Mouse (Mus musculus): ENCODE results near the gene Tlr4. TPM values are rescaled to one million over a fixed set of nuclear protein-coding genes. Genes with fewer than 3 reads are reported as not detected.

Tlr4 gene
- total RNA-seq, 2 experiments from 2014 or later = 1.5 to 2.6 TPM

- DNase-seq (ENCODE audit: extremely low spot score in 1 of 2, low spot score in 2 of 2) = no peak
- intact Hi-C loops (cut with DNase I) = no loop called here
Observed at GRCm38 (mm10) chr4:66883264-66883663, 55.9 kb downstream of the Tlr4 start.

DNA sequence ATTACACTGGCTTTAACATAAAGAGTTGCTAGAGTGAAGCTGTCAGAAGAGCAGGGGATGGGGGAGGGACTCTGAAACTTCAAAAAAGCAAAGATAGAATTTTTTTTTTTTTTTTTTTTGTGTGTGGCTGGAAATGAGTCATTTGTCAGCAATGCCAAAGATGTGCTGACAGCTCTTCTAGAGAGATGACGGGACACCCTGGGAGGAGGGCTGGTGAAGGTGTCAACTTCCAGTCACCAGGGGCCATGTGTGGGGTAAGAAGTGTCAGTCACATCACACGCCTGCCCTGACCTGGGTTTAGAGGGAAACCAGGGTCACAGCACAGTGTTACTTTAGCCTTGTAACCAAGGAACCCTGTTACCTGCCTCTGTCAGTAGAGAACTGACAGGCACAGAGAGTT, 67.2 kb downstream of the Tlr4 start:
- DNase-seq (ENCODE audit: extremely low spot score in 1 of 2, low spot score in 2 of 2) = no peak

DNA sequence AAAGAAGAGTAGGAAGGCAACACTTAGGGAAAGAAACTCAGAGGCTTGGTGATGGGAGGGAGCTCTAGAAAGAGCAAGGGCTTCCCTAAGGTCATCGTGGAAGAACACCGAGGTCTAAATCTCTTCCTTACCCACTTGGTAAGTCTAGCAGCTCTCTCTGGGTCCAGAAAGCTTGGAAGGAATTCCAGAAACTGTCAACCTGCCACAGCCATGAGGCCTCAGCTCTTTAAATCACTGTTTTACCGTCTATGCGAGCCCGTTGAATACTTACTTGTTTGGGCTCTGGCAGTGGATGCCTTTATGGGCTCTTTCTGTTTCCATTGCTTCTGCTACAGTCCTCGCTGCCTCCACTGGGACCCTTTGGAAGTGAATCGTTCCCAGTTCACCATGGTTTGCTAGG, 67.6 kb downstream of the Tlr4 start:
- intact Hi-C loops (cut with DNase I) = no loop called here
- DNase-seq (ENCODE audit: extremely low spot score in 1 of 2, low spot score in 2 of 2) = no peak

More for the DNA sequence above, 67.2 kb downstream of the Tlr4 start:
- intact Hi-C loops (cut with DNase I) = no loop called here

DNA sequence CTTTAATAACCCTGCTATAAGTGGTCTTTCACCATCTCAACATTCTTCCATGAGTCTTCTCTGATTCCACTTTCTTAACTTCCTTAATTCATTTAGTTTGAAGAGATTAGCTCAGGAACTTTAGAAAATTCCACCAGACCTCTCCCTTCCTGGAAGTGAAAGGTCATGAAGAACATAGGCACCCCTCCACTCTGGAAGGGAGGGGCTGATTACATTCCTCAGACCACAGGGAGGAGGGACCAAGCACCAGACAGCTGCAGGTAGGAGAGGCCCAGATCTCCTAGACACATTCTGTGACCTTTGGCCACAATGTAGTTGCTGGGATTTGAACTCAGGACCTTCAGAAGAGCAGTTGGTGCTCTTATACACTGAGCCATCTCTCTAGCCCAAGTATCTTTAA, 72.7 kb downstream of the Tlr4 start:
- intact Hi-C loops (cut with DNase I) = no loop called here
- DNase-seq (ENCODE audit: extremely low spot score in 1 of 2, low spot score in 2 of 2) = no peak

- intact Hi-C loops (cut with DNase I) = no loop called here
- no peak for DNase-seq (ENCODE audit: extremely low spot score in 1 of 2, low spot score in 2 of 2)
Observed at GRCm38 (mm10) chr4:66901498-66901897, 74.1 kb downstream of the Tlr4 start.

DNA sequence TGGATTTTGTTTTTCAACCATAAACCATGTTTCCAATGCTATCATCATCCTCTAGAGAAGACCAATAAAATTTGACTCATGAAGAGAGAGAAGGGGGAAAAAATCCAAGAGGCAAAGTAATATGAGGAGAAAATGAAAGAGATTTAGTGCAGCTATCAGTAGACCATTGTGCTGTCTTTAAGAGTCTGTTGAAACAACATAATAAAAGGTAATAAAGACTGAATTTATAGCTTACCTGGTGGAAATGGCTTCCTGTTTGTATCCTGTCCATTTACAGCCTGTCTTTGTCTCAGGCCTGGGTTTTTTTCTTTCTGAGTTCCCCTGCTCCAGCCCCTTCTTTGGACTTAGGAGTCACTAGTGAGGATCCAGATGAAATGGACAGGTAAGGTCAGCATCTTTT, 81.0 kb downstream of the Tlr4 start:
- no peak for DNase-seq (ENCODE audit: extremely low spot score in 1 of 2, low spot score in 2 of 2)
- intact Hi-C loops (cut with DNase I) = no loop called here

GRCm38 (mm10) chr4:66919630-66920372, 92.4 kb downstream of the Tlr4 start:
- no peak for DNase-seq (ENCODE audit: extremely low spot score in 1 of 2, low spot score in 2 of 2)
- intact Hi-C loops (cut with DNase I) = no loop called here

- intact Hi-C loops (cut with DNase I) = no loop called here
- peak; percentile 63 to 70 for DNase-seq (ENCODE audit: extremely low spot score in 1 of 2, low spot score in 2 of 2)
Observed at GRCm38 (mm10) chr4:66923616-66924276, 96.4 kb downstream of the Tlr4 start.

DNA sequence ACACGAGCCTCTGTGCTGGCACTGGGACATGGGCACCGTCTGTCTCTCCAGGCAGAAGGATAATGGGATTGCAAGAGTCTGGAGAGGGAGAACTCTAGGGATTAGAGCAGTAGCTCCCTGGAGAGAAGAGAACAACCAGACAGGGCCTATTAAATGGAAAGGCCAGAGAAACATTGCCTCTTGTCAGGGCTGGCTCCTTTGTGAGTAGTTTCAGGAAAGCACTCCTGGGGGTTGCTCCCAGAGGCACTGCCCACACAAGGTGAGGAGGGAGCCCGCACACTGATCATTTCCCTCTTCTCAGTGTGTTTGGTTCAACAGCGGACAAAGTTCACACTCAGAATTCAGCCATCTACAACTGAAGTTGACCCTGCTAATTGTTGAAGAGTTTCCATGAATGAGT, 98.7 kb downstream of the Tlr4 start:
- intact Hi-C loops (cut with DNase I) = no loop called here
- no peak for DNase-seq (ENCODE audit: extremely low spot score in 1 of 2, low spot score in 2 of 2)

DNA sequence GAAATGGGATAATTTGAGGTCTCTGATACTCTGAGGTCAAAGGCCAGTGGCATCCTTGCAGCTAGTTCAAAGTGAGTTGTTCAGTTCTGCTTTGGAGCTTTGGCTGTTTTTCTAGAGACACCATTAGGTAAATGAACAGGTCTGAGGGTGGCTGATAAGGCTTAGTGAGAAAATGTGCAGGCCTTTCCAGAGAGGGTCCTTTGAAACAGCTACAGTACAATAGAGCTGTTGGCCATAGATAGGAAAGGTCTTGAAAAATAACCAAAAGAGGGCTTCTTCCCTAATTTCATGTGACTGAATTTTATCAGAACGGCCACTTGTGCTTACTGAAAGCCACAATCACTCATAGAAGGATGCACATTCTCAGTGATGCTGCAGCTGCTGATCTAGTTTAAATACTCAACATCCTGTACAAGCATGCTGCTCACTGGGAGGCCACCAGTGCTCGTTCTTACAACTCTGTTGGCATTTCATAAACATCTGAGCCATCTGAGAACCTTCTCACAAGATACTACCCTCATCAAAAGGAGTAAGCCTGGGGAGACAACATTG, 100.2 kb downstream of the Tlr4 start:
- DNase-seq (ENCODE audit: extremely low spot score in 1 of 2, low spot score in 2 of 2) = no peak
- intact Hi-C loops (cut with DNase I) = no loop called here

DNA sequence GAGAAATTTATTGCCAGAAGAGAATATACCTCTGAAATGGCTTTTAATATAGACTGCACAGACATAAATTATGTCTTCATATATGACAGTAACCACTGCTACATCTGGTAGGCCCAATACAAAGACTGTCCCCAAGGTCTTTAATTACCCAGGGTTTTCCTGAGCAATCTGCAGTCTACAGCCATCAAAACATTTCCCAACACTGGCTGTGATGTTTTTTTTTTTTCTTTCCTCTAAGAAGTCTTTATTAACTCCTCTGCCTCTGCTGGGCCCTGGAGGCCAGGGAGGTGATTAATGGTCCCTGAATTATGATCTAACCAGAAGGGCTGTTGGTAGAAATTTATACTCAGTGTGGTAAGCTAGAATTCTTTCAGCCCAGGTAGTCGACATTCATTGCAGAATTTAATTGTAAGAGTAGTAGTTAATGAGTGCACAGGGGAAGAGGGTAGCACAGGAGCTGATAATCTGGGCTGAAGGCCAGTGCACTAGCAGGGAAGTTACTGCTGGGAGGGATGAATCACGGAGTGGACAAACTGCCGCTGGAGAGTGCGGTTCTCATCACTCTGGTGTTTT, 111.2 kb downstream of the Tlr4 start:
- intact Hi-C loops (cut with DNase I) = no loop called here
- no peak for DNase-seq (ENCODE audit: extremely low spot score in 1 of 2, low spot score in 2 of 2)

DNA sequence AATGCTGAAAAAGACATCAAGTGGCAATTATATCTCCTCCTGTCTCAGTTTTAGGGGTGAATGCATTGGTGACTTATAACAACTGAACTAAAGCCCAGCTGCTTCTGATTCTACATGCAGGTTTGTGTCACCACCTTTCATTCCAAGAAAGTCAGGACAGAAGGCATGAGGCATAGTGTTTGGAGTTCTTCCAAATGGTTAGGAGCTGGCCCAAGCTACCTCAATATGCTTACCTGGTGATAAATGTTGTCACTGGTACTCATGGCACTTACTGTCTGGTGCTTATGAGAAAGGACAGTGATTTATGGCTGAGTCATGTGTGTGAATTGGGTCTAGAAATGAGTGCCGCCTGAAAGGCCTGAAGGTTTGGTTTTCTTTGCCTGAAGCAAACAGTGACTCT, 114.5 kb downstream of the Tlr4 start:
- intact Hi-C loops (cut with DNase I) = no loop called here
- DNase-seq (ENCODE audit: extremely low spot score in 1 of 2, low spot score in 2 of 2) = no peak

DNA sequence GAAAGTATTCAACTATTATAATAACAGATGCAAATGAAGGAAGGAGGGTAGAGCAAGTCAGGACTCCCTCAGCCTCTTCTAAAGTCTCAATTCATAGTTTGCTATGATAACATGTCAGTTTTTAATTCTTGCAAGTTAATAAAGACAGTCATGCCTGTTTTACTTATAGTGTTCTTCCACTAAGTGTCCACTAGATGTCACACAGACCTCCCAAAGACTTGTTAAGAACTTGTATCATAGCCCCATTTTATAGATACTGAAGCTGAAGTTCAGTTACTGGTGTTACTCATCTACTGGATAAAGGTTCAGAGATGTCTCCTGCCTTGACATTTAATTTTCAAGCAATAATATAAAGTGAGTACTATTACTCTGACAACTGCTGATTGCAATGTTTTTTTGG, 116.3 kb downstream of the Tlr4 start:
- intact Hi-C loops (cut with DNase I) = no loop called here

DNA sequence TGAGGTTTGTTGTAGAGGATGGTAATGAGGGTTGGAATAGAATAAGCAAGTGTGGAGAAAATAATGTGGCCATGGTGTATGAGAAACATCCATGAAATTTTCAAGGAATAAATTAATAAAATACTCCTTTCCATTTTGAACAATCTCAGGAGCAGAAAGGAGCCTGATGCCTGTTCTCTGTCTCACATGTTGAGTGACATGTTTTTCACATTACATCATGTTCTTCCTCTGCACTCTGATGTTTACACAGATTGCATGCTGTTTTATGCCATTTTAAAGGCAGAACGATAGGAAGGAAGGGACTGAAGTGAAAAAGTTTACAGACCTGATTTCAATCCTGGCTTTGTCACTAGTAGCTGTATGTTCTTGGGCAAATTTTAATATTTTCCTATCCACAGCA, 120.3 kb downstream of the Tlr4 start:
- intact Hi-C loops (cut with DNase I) = no loop called here

More for the DNA sequence above, 116.3 kb downstream of the Tlr4 start:
- DNase-seq (ENCODE audit: extremely low spot score in 1 of 2, low spot score in 2 of 2) = no peak

GRCm38 (mm10) chr4:66974918-66975317, 147.5 kb downstream of the Tlr4 start:
- intact Hi-C loops (cut with DNase I) = no loop called here
- DNase-seq (ENCODE audit: extremely low spot score in 1 of 2, low spot score in 2 of 2) = no peak

More for the DNA sequence above, 120.3 kb downstream of the Tlr4 start:
- DNase-seq (ENCODE audit: extremely low spot score in 1 of 2, low spot score in 2 of 2) = no peak
